Mouse (Mus musculus) limb, embryonic 12.5 days (tissue): Measurements from ENCODE around the gene Diras2. TPM values are rescaled to one million over a fixed set of nuclear protein-coding genes. Genes with fewer than 3 reads are reported as not detected.

ENCODE experiments used
- ATAC-seq: fragments of 200-750 bp; cut with Nextera tagmentation; 2 replicates; pipeline ENCODE4 v1.8.0; 2017; ENCODE audit warnings: low read depth, moderate TSS enrichment; ENCODE audit not compliant: insufficient number of reproducible peaks, insufficient read depth, low FRiP score, low TSS enrichment
- H3K27ac ChIP-seq: fragments of 300-500 bp; sonication (generic); 2 replicates; pipeline ENCODE4 v1.5.1; 2016; ENCODE audit warnings: mild to moderate bottlenecking, moderate library complexity
- H3K27me3 ChIP-seq: fragments of 300-500 bp; sonication (generic); 2 replicates; pipeline ENCODE4 v1.6.1; 2016; ENCODE audit warnings: mild to moderate bottlenecking, moderate library complexity
- H3K36me3 ChIP-seq: fragments of 300-500 bp; sonication (generic); 2 replicates; pipeline ENCODE4 v1.6.1; 2016; ENCODE audit warnings: mild to moderate bottlenecking, moderate library complexity
- H3K4me1 ChIP-seq: fragments of 300-500 bp; sonication (generic); replicated peaks from 2 replicates; pipeline ENCODE4 v1.6.1; 2016
- H3K4me2 ChIP-seq: fragments of 300-500 bp; sonication (generic); 2 replicates; pipeline ENCODE4 v1.6.1; 2016; ENCODE audit warnings: mild to moderate bottlenecking, moderate library complexity
- H3K4me3 ChIP-seq: fragments of 300-500 bp; sonication (generic); replicated peaks from 2 replicates; pipeline ENCODE4 v1.5.1; 2016; ENCODE audit warnings: mild to moderate bottlenecking
- H3K9ac ChIP-seq: fragments of 300-500 bp; sonication (generic); replicated peaks from 2 replicates; pipeline ENCODE4 v1.6.1; 2016; ENCODE audit warnings: mild to moderate bottlenecking, moderate library complexity
- H3K9me3 ChIP-seq: fragments of 300-500 bp; sonication (generic); 2 replicates; pipeline ENCODE4 v1.6.1; 2016; ENCODE audit warnings: mild to moderate bottlenecking, moderate library complexity
- WGBS: fragments of 180-500 bp; shearing (Covaris S2); methylation state at CpG from one replicate; pipeline ENCODE4 v1.1.7; 2016; 5-methylcytosine and 5-hydroxymethylcytosine counted together
- polyA plus RNA-seq: library from polyadenylated mRNA; unstranded; fragments of >200 nt; fragmentation: Nextera tagmentation; extraction: Ambion mirVana; gene quantifications from 2 replicates; pipeline ENCODE4 v1.2.1, GENCODE M21; 2016

The Diras2 gene
- polyA plus RNA-seq, 1 experiment from 2014 or later: 0.33 TPM

DNA sequence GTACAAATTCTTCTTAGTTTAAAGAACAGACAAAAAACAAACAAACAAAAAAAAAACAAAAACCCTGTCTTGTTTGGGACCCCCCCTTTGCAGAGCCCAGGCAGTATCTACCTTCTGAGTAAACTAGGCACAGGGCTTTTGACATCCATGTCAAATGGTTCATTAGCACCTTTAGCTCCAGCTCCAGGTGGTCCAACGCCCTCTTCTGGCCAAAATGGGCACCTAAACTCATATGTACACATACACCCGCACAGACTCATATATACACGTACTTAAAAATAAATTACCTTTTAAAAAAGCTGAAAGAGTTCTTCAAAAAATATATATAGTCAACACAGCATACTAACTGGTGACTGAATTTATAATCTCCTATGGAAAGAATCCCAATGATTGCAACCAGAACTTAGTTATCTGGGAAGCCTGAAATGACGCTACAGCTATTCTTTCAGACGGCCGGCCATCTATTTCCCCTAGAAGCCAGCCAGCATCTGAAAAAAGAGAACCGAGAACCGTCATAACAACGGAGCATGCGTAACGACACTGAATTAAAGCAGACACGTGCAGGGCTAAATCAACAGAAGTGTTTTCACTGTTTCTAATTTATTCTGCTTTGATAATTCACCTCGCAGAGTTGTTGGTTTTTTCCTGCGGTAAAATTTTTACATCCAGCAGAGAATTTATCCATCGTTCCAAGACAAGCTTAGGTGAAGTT lies 73.7 kb downstream of the Diras2 start:
- Histone ChIP-seq H3K4me2 (peak overlapping the region; percentile 47), H3K4me1 (peaks cover 16% of the 10 kb centered on the region), H3K9ac (no peak overlapping the region), H3K27me3 (no peaks in the 10 kb centered on the region), H3K4me3 (peak overlapping the region; percentile 12; the same call in 1 of the 2 replicates), H3K36me3 (no peaks in the 10 kb centered on the region), H3K9me3 (no peaks in the 10 kb centered on the region), H3K27ac (peak overlapping the region; percentile 60; the same call in 1 of the 2 replicates)
- no peak for ATAC-seq
- 47% methylated on average over 15 of the region's 15 CpGs for WGBS

DNA sequence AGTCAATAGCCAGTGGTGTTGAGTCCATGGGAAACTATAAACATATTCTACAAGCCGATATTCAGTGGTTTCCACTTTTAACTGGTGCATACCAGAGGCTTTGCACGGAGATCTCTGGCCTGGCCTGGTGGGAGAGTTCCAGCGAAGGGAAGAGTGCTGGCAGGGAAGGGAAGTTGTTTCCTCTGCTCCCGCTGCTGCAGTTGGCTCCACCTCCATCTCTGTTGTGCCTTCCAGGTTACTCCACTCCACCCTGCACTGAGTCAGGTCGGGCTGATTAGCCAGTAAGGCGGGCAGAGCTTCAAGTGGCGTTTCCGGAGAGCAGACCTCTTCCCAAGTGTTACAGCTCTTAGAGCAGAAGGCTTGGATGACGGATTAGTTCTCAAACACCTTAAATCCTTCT lies 75.8 kb downstream of the Diras2 start:
- Histone ChIP-seq H3K9me3 (no peaks in the 10 kb centered on the region), H3K4me1 (peaks cover 20% of the 10 kb centered on the region)
- no peak for ATAC-seq

DNA sequence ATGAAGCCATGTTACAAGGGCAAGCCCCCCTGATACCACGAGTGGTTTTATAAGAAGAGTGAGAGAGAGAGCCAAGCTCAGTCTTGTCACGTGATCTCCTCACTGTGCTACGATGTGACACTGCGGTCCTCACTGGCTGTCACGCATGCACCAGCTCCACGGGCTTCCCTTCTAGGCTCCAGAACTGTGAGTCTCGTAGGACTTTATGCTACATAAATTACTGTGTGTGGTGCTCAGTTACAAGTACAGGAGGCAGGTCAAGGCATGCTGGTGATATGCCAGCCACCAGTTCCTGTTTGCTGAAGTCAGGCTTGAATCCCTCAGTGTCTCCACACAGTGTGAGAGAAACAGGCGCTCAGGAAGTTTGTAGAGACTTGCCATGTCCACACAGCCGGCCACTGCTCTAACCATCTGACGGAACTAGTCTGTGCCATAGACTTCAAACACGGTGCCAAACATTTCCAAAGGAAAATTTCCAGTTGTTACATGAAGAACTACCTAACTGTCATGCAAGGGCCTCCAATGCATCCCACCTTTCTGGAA lies 76.3 kb downstream of the Diras2 start:
- Histone ChIP-seq H3K27me3 (no peaks in the 10 kb centered on the region), H3K27ac (no peak overlapping the region), H3K9me3 (no peaks in the 10 kb centered on the region), H3K9ac (no peak overlapping the region), H3K4me3 (no peak overlapping the region), H3K4me1 (peaks cover 17% of the 10 kb centered on the region), H3K36me3 (no peaks in the 10 kb centered on the region), H3K4me2 (no peak overlapping the region)
- no peak for ATAC-seq
- WGBS: 81% methylated on average over 11 of the region's 11 CpGs

More for the DNA sequence above, 75.8 kb downstream of the Diras2 start:
- Histone ChIP-seq H3K36me3 (no peaks in the 10 kb centered on the region), H3K4me2 (no peak overlapping the region; the same call in 1 of the 2 replicates), H3K9ac (no peak overlapping the region), H3K4me3 (no peak overlapping the region), H3K27me3 (no peaks in the 10 kb centered on the region), H3K27ac (no peak overlapping the region)
- WGBS: 28% methylated on average over 9 of the region's 9 CpGs

Other genes starting within 250 kb of the Diras2 start
- 2.4 and 2.8 TPM in 2 replicates for gene Syk, start 51.9 kb upstream of the Diras2 start, polyA plus RNA-seq